8 mouse cellular contexts compared by ENCODE assay signal in the genomic region with DNA sequence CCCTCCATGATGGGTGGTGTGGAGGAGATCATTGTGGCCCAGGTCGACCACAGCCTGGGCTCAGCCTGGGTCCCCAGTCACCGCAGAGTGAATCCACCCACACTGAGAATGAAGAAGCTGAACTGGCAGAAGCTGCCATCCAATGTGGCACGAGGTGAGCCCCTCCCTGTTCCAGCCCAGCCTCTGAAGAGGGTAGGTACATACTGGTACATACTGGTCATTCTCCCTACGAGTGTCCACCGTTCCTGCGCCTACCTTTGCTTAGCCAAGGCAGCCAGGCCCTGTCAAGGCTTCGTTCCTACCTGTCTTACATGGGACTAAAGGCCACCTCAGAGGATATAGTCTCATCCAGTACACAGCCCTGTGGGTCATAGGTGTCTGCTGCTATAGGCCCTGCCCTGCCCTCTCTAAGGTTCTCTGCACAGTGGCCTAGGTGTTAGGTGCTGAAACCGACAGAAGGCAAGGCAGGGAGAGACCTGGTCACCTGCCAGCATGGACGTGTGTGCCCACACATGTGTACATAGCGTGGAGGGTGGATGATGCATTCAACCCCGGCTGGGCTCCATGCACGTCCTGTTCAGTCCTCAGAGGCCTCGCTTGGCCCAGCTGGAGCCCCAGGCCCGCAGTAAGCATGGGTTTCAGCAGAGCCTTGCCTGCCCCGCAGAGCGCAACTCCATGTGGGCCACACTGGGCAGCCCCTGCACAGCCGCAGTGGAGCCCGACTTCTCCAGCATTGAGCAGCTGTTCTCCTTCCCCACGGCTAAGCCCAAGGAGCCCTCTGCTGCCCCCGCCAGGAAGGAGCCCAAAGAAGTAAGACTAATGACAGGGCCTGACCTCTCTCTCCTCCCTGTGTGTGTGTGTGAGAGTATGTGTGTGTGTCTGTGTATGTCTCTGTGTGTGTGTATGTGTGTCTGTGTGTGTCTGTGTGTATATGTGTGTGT. TPM values are rescaled to one million over a fixed set of nuclear protein-coding genes. Genes with fewer than 3 reads are reported as not detected.
DNase-seq lines count a peak whose midpoint lies in the region; ATAC-seq and TF ChIP-seq lines count a peak whose summit lies in the region.

No protein-coding gene starts in this region.

- no peak overlapping the region for H3K4me3 ChIP-seq in heart, embryonic 13.5 days
- H3K4me3 ChIP-seq in forebrain, embryonic 10.5 days: no peak overlapping the region
- no peak overlapping the region for H3K4me3 ChIP-seq in kidney, postnatal 0 days (replicated peaks; ENCODE audit: low read depth, low read length)
- H3K4me3 ChIP-seq in stomach, embryonic 16.5 days (replicated peaks; ENCODE audit: low read length): no peak overlapping the region

- H3K9ac ChIP-seq in heart, embryonic 13.5 days: 0 out of 2 replicates have a peak overlapping the region, but pooled peaks have one; percentile 8
- H3K9ac ChIP-seq in kidney, postnatal 0 days (ENCODE audit: low read depth, low read length): no peak overlapping the region
- H3K9ac ChIP-seq in stomach, embryonic 16.5 days (ENCODE audit: low read length): 0 out of 2 replicates have a peak overlapping the region, but pooled peaks have one; percentile 11

- DNase-seq in heart, adult 8-10 months (ENCODE audit: low spot score): no peak
- DNase-seq in ES-CJ7 (ENCODE audit: low read depth, low spot score): peak; percentile 66
- DNase-seq in forebrain, embryonic 10.5 days (ENCODE audit: extremely low spot score, low spot score): peak; percentile 62
- DNase-seq in kidney, postnatal 0 days (ENCODE audit: low spot score): peak; percentile 89
- DNase-seq in lung, postnatal 36 days: peak; percentile 68

- H3K4me1 ChIP-seq in heart, embryonic 13.5 days: peaks cover 37% of the 10 kb centered on the region
- H3K4me1 ChIP-seq in forebrain, embryonic 10.5 days: peaks cover 17% of the 10 kb centered on the region
- H3K4me1 ChIP-seq in kidney, postnatal 0 days (replicated peaks; ENCODE audit: insufficient read depth, low read length): no peaks in the 10 kb centered on the region
- H3K4me1 ChIP-seq in stomach, embryonic 16.5 days (ENCODE audit: control insufficient read depth, insufficient read depth, low read length): peaks cover 3% of the 10 kb centered on the region; the same call in 1 of the 2 replicates

- no peak overlapping the region for H3K27ac ChIP-seq in heart, embryonic 13.5 days (replicated peaks)
- peak overlapping the region; percentile 59 for H3K27ac ChIP-seq in forebrain, embryonic 10.5 days
- H3K27ac ChIP-seq in kidney, postnatal 0 days: no peak overlapping the region
- no peak overlapping the region for H3K27ac ChIP-seq in stomach, embryonic 16.5 days (ENCODE audit: low read length)

- H3K27me3 ChIP-seq in heart, embryonic 13.5 days (replicated peaks): no peaks in the 10 kb centered on the region
- no peaks in the 10 kb centered on the region for H3K27me3 ChIP-seq in forebrain, embryonic 10.5 days (ENCODE audit: poor library complexity, severe bottlenecking)
- H3K27me3 ChIP-seq in kidney, postnatal 0 days (ENCODE audit: insufficient read depth, low read length): no peaks in the 10 kb centered on the region
- no peaks in the 10 kb centered on the region for H3K27me3 ChIP-seq in stomach, embryonic 16.5 days (ENCODE audit: control insufficient read depth, insufficient read depth, low read length)

- H3K9me3 ChIP-seq in heart, embryonic 13.5 days: no peaks in the 10 kb centered on the region
- H3K9me3 ChIP-seq in forebrain, embryonic 10.5 days: no peaks in the 10 kb centered on the region
- no peaks in the 10 kb centered on the region for H3K9me3 ChIP-seq in kidney, postnatal 0 days (replicated peaks; ENCODE audit: low read length)
- H3K9me3 ChIP-seq in stomach, embryonic 16.5 days (replicated peaks; ENCODE audit: control insufficient read depth, low read length): no peaks in the 10 kb centered on the region

- peaks cover 53% of the 10 kb centered on the region for H3K36me3 ChIP-seq in heart, embryonic 13.5 days
- no peaks in the 10 kb centered on the region; the same call in 1 of the 2 replicates for H3K36me3 ChIP-seq in forebrain, embryonic 10.5 days (replicated peaks)
- H3K36me3 ChIP-seq in kidney, postnatal 0 days (ENCODE audit: insufficient read depth, low read length): 0 out of 2 replicates have a peak, but pooled peaks cover 2% of the 10 kb centered on the region
- no peaks in the 10 kb centered on the region for H3K36me3 ChIP-seq in stomach, embryonic 16.5 days (ENCODE audit: control insufficient read depth, insufficient read depth, low read length)

- no peak; the same call in 1 of the 2 replicates for ATAC-seq in heart, embryonic 13.5 days (ENCODE audit: extremely low read depth, insufficient number of reproducible peaks, low FRiP score, low TSS enrichment)
- ATAC-seq in kidney, postnatal 0 days (replicated peaks; ENCODE audit: low FRiP score, low read depth): peak; percentile 65
- peak; percentile 74 for ATAC-seq in stomach, embryonic 16.5 days (ENCODE audit: insufficient read depth, low FRiP score)
- no peak for ATAC-seq in erythroblast, adult 5-6 weeks (replicated peaks; ENCODE audit: low FRiP score, poor library complexity, severe bottlenecking)

- H3K4me2 ChIP-seq in heart, embryonic 13.5 days: no peak overlapping the region
- H3K4me2 ChIP-seq in kidney, postnatal 0 days (ENCODE audit: low read length): no peak overlapping the region
- no peak overlapping the region for H3K4me2 ChIP-seq in stomach, embryonic 16.5 days (ENCODE audit: low read depth, low read length)

- TF ChIP-seq CTCF in kidney, postnatal 0 days (IDR thresholded peaks at IDR 0.05; ENCODE audit: low read depth): peak; percentile 58; the same call in 1 of the 2 replicates

- 66% methylated on average over 20 of the region's 20 CpGs for WGBS in heart, embryonic 13.5 days
- 69% methylated on average over 20 of the region's 20 CpGs for WGBS in forebrain, embryonic 10.5 days
- WGBS in kidney, postnatal 0 days: 64% methylated on average over 20 of the region's 20 CpGs
- WGBS in stomach, embryonic 16.5 days: 60% methylated on average over 20 of the region's 20 CpGs

RNA-seq across cellular contexts. Expression of gene Adssl1, which starts 14.9 kb away (rescaled TPM):
- polyA plus RNA-seq in heart, embryonic 13.5 days (2015; fragmentation: Nextera tagmentation; extraction: Ambion mirVana): 69.3 and 83.9 TPM in 2 replicates
- total RNA-seq in heart, adult 8-10 months (2022): 100 to 1,000 TPM; 184 to 207 (median 193) TPM
- 4.9 and 6.6 TPM in 2 replicates for polyA plus RNA-seq in forebrain, embryonic 10.5 days (2016; fragmentation: Nextera tagmentation; extraction: Ambion mirVana)
- polyA plus RNA-seq in kidney, postnatal 0 days (2015; fragmentation: Nextera tagmentation; extraction: Ambion mirVana): 13.4 and 14.5 TPM in 2 replicates
- polyA plus RNA-seq in stomach, embryonic 16.5 days (2015; fragmentation: Nextera tagmentation; extraction: Ambion mirVana): 2.7 and 10.3 TPM in 2 replicates
- total RNA-seq in erythroblast, adult 5-6 weeks (2015; ENCODE audit: low replicate concordance): 20.5 and 32.3 TPM in 2 replicates
- total RNA-seq in erythroblast, adult 5-6 weeks (2017; ENCODE audit: low replicate concordance): 23.8 and 24.4 TPM in 2 replicates

RNA-seq across cellular contexts. Expression of gene Inf2, which starts 16.4 kb away (rescaled TPM):
- 3.2 TPM in 2 replicates for polyA plus RNA-seq in heart, embryonic 13.5 days (2015; fragmentation: Nextera tagmentation; extraction: Ambion mirVana)
- total RNA-seq in heart, adult 8-10 months (2022): 10 to 100 TPM; 14.7 to 19.5 (median 17.7) TPM
- 1.1 and 1.3 TPM in 2 replicates for polyA plus RNA-seq in forebrain, embryonic 10.5 days (2016; fragmentation: Nextera tagmentation; extraction: Ambion mirVana)
- 2.5 and 3.8 TPM in 2 replicates for polyA plus RNA-seq in kidney, postnatal 0 days (2015; fragmentation: Nextera tagmentation; extraction: Ambion mirVana)
- 2.9 and 3.9 TPM in 2 replicates for polyA plus RNA-seq in stomach, embryonic 16.5 days (2015; fragmentation: Nextera tagmentation; extraction: Ambion mirVana)
- 3.1 and 4.6 TPM in 2 replicates for total RNA-seq in erythroblast, adult 5-6 weeks (2015; ENCODE audit: low replicate concordance)
- total RNA-seq in erythroblast, adult 5-6 weeks (2017; ENCODE audit: low replicate concordance): 0.94 and 3.5 TPM in 2 replicates

RNA-seq across cellular contexts. Expression of gene Siva1, which starts 39.5 kb away (rescaled TPM):
- 129 and 149 TPM in 2 replicates for polyA plus RNA-seq in heart, embryonic 13.5 days (2015; fragmentation: Nextera tagmentation; extraction: Ambion mirVana)
- 10 to 100 TPM; 28.3 to 35.2 (median 30.0) TPM for total RNA-seq in heart, adult 8-10 months (2022)
- 361 and 369 TPM in 2 replicates for polyA plus RNA-seq in forebrain, embryonic 10.5 days (2016; fragmentation: Nextera tagmentation; extraction: Ambion mirVana)
- 202 and 209 TPM in 2 replicates for polyA plus RNA-seq in kidney, postnatal 0 days (2015; fragmentation: Nextera tagmentation; extraction: Ambion mirVana)
- 152 and 171 TPM in 2 replicates for polyA plus RNA-seq in stomach, embryonic 16.5 days (2015; fragmentation: Nextera tagmentation; extraction: Ambion mirVana)
- total RNA-seq in erythroblast, adult 5-6 weeks (2015; ENCODE audit: low replicate concordance): 45.0 and 45.4 TPM in 2 replicates
- 65.9 and 114 TPM in 2 replicates for total RNA-seq in erythroblast, adult 5-6 weeks (2017; ENCODE audit: low replicate concordance)

Comparison
In these comparisons a context has a peak if more than half of its experiments do, and no peak if none do; other contexts are left out.
1. ATAC-seq: peak in kidney, postnatal 0 days (single experiment) and stomach, embryonic 16.5 days (single experiment); none in heart, embryonic 13.5 days (single experiment) and erythroblast, adult 5-6 weeks (single experiment).